Mouse (Mus musculus) liver, postnatal 0 days (tissue): ENCODE data around the gene Alox5.

ENCODE experiments used
- CTCF ChIP-seq: sonication (generic); IDR thresholded peaks from 2 replicates; pipeline ENCODE4 v1.5.1; 2016; ENCODE audit warnings: antibody characterized with exemption, low read depth
- EP300 ChIP-seq: IDR thresholded peaks from 2 replicates; pipeline ENCODE4 v1.6.1; 2016; ENCODE audit warnings: antibody characterized with exemption, low read depth, mild to moderate bottlenecking

DNA sequence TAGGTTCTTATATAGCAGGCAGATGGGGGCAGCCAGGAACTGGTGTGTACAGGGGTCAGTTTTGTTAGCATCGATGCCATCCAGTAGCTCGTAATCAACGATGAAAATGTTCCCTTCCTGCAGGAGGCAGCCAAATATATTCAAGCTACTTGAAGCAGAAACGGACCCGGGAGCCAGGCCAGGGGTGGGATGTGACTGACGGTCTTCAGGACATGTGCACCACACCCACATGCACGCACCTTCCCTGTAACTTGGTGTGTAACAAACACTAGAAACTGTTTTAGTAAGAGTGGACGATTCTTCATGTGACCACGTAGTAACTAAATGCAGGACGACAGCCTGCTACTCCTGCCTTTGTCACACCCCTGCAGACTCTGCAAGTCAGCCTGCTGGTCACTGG, 40.7 kb downstream of the Alox5 start:
- TF ChIP-seq CTCF (no peak), EP300 (no peak)
